Comparison of ENCODE assay signal across 8 mouse cellular contexts in the genomic region with DNA sequence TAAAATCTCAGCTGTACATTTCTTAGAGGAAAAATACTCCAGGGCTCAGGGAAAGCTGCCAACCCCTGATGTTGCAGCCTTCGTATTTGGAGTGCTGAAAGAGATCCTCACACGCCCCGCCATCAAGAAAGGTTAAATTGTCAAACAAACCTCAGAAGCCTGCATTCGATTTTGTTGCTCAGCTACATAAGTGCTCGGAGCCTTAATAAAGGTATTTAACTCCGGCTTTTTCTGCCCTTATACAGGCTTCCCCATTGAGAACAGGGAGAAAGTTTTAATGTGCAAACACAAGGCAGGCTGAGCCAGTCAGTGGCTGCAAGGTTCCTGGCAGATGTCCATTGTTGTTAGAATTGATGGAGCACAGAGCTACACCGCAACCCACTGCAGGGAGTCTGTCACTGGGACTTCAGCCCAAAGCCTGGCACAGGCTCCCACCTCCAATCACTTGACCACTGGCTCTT.
A peak's percentile ranks its signal among the peaks of the same experiment; 100 is the strongest.
DNase-seq lines count a peak whose midpoint lies in the region; ATAC-seq and TF ChIP-seq lines count a peak whose summit lies in the region.

No protein-coding gene starts in this region.

- WGBS in heart, embryonic 15.5 days, result 23% methylated on average over 7 of the region's 7 CpGs
- 8% methylated on average over 7 of the region's 7 CpGs for WGBS in stomach, embryonic 14.5 days
- WGBS in stomach, postnatal 0 days, result 25% methylated on average over 7 of the region's 7 CpGs
- WGBS in hindbrain, embryonic 16.5 days, result 18% methylated on average over 7 of the region's 7 CpGs

- H3K36me3 ChIP-seq in heart, embryonic 15.5 days, result no peaks in the 10 kb centered on the region
- no peaks in the 10 kb centered on the region for H3K36me3 ChIP-seq in stomach, embryonic 14.5 days (ENCODE audit: control insufficient read depth, insufficient read depth, low read length)
- no peaks in the 10 kb centered on the region for H3K36me3 ChIP-seq in stomach, postnatal 0 days (ENCODE audit: control insufficient read depth, insufficient read depth, low read length)
- no peaks in the 10 kb centered on the region for H3K36me3 ChIP-seq in hindbrain, embryonic 16.5 days (ENCODE audit: control insufficient read depth, insufficient read depth, low read length)

- no peak overlapping the region for H3K9ac ChIP-seq in heart, embryonic 15.5 days
- H3K9ac ChIP-seq in stomach, embryonic 14.5 days (replicated peaks; ENCODE audit: low read depth, low read length), result no peak overlapping the region
- no peak overlapping the region for H3K9ac ChIP-seq in stomach, postnatal 0 days (ENCODE audit: low read length)
- no peak overlapping the region for H3K9ac ChIP-seq in hindbrain, embryonic 16.5 days (ENCODE audit: low read depth, low read length)

- 0 out of 2 replicates have a peak overlapping the region, but pooled peaks have one; percentile 7 for H3K4me3 ChIP-seq in heart, embryonic 15.5 days
- H3K4me3 ChIP-seq in stomach, embryonic 14.5 days (ENCODE audit: low read depth, low read length), result no peak overlapping the region
- no peak overlapping the region for H3K4me3 ChIP-seq in stomach, postnatal 0 days (ENCODE audit: low read depth, low read length)
- H3K4me3 ChIP-seq in hindbrain, embryonic 16.5 days (ENCODE audit: low read length), result no peak overlapping the region

- peak overlapping the region; percentile 53 for H3K4me2 ChIP-seq in heart, embryonic 15.5 days
- H3K4me2 ChIP-seq in stomach, embryonic 14.5 days (replicated peaks; ENCODE audit: low read depth, low read length), result no peak overlapping the region
- H3K4me2 ChIP-seq in stomach, postnatal 0 days (replicated peaks; ENCODE audit: low read depth), result no peak overlapping the region
- H3K4me2 ChIP-seq in hindbrain, embryonic 16.5 days (ENCODE audit: low read length), result peak overlapping the region; percentile 35

- no peak for DNase-seq in heart, adult 9 months (ENCODE audit: low spot score in 2 of 2)
- DNase-seq in stomach, postnatal 0 days (ENCODE audit: low spot score), result no peak
- DNase-seq in frontal cortex, postnatal 36 days (ENCODE audit: low spot score in 2 of 2), result no peak
- no peak for DNase-seq in MN1 (ENCODE audit: low spot score)
- no peak for DNase-seq in embryo, embryonic 11 days

- no peak for TF ChIP-seq EP300 in stomach, postnatal 0 days (optimal IDR thresholded peaks at IDR 0.05)

- ATAC-seq in heart, embryonic 15.5 days (replicated peaks; ENCODE audit: insufficient number of reproducible peaks, insufficient read depth, low FRiP score, low read depth), result peak; percentile 41; the same call in 1 of the 2 replicates
- ATAC-seq in stomach, embryonic 14.5 days (ENCODE audit: insufficient number of reproducible peaks, insufficient read depth, low FRiP score, low read depth), result peak; percentile 62
- no peak for ATAC-seq in stomach, postnatal 0 days (ENCODE audit: low FRiP score, low TSS enrichment)
- ATAC-seq in hindbrain, embryonic 16.5 days, result peak; percentile 91

- TF ChIP-seq CTCF in stomach, postnatal 0 days (IDR thresholded peaks at IDR 0.05; ENCODE audit: low read depth), result no peak

- no peaks in the 10 kb centered on the region for H3K27me3 ChIP-seq in heart, embryonic 15.5 days
- no peaks in the 10 kb centered on the region for H3K27me3 ChIP-seq in stomach, embryonic 14.5 days (ENCODE audit: control insufficient read depth, insufficient read depth, low read length)
- H3K27me3 ChIP-seq in stomach, postnatal 0 days (ENCODE audit: control insufficient read depth, insufficient read depth, low read length), result no peaks in the 10 kb centered on the region
- no peaks in the 10 kb centered on the region for H3K27me3 ChIP-seq in hindbrain, embryonic 16.5 days (replicated peaks; ENCODE audit: control insufficient read depth, insufficient read depth, low read length)

- H3K27ac ChIP-seq in heart, embryonic 15.5 days, result peak overlapping the region; percentile 61
- peak overlapping the region; percentile 80 for H3K27ac ChIP-seq in stomach, embryonic 14.5 days (ENCODE audit: low read length)
- no peak overlapping the region for H3K27ac ChIP-seq in stomach, postnatal 0 days (replicated peaks)
- peak overlapping the region; percentile 54 for H3K27ac ChIP-seq in hindbrain, embryonic 16.5 days (ENCODE audit: low read depth, low read length)

- H3K9me3 ChIP-seq in heart, embryonic 15.5 days (replicated peaks), result no peaks in the 10 kb centered on the region
- no peaks in the 10 kb centered on the region for H3K9me3 ChIP-seq in stomach, embryonic 14.5 days (ENCODE audit: control insufficient read depth, low read depth, low read length)
- H3K9me3 ChIP-seq in stomach, postnatal 0 days (ENCODE audit: control insufficient read depth, low read length), result no peaks in the 10 kb centered on the region
- no peaks in the 10 kb centered on the region for H3K9me3 ChIP-seq in hindbrain, embryonic 16.5 days (ENCODE audit: control insufficient read depth, low read length)

- peaks cover 32% of the 10 kb centered on the region for H3K4me1 ChIP-seq in heart, embryonic 15.5 days (replicated peaks)
- peaks cover 31% of the 10 kb centered on the region for H3K4me1 ChIP-seq in stomach, embryonic 14.5 days (ENCODE audit: control insufficient read depth, insufficient read depth, low read length)
- H3K4me1 ChIP-seq in stomach, postnatal 0 days (replicated peaks; ENCODE audit: control insufficient read depth, insufficient read depth), result no peaks in the 10 kb centered on the region
- peaks cover 12% of the 10 kb centered on the region for H3K4me1 ChIP-seq in hindbrain, embryonic 16.5 days (ENCODE audit: control insufficient read depth, insufficient read depth, low read depth, low read length)

Comparison
In these comparisons a context has a peak if more than half of its experiments do, and no peak if none do; other contexts are left out.
1. H3K4me2 ChIP-seq: peak in heart, embryonic 15.5 days (single experiment) and hindbrain, embryonic 16.5 days (single experiment); none in stomach, embryonic 14.5 days (single experiment) and stomach, postnatal 0 days (single experiment).